Mouse (Mus musculus): Measurements from ENCODE around the gene Gm12789.
"Not testable (repeated sequence)": the region's sequence is repeated elsewhere in the genome, so short reads cannot be mapped to it uniquely, and the experiment has no call there.

Gene Gm12789

DNA sequence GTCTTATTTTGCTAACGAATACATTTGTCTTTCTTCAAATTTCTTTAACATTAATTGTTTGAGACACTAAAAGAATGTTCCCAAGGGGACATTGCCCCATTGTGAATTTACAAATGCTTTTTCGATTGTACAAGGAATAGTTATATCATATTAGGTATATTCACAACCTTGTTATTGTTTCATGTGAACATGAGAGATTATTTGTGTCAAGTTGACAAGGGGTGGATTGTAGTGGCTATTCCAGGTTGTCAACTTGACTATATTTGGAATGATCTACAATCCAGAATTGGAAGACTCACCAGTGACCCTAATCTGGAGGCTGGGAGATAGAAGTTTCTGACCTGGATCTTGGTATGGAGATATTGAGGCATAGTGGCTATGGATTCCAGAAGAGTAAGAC is at the start of gene Gm12789:
Gene Gm12789 (plus strand): TSS at position 301 of the 400 bp plus-strand sequence.
- not testable (repeated sequence) for DNase-seq (ENCODE audit: low spot score)

DNA sequence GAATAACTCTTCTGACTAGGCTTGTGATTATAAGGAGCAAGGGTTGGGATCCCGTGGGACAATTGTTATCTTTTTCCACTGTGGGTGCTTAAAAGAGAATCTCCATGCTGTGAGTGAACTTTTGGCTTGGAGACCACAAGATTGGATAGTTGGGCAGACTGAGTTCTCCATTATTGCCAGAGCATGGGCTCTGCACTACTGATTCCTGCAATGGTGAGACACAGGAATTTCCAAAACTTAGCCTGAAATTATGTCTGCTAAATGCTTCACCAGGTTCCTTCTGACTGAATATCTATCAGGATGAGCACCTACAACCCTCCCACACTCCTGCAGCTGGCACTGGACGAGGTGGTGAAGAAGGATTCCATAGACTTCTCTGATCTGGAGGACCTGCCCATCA is 46.3 kb upstream of the Gm12789 start, which contains the start of gene Gm12794:
Gene Gm12794 (plus strand): TSS at position 301 of the 400 bp plus-strand sequence.
- not testable (repeated sequence) for DNase-seq (ENCODE audit: low spot score)

DNA sequence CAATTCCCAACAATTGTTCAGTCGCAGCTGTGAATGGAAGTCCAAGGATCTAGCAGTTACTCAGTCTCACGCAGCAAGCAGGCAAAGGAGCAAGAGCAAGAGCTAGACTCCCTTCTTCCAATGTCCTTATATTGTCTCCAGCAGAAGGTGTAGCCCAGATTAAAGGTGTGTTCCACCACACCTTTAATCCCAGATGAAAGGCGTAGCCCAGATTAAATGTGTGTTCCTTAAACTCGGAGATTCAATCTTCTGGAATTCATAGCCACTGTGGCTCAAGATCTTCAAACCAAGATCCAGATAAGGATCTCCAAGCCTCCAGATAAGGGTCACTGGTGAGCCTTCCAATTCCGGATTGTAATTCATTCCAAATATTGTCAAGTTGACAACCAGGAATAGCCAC is 5.5 kb upstream of the Gm12789 start, which contains the start of gene Gm12790:
Gene Gm12790 (minus strand): TSS at position 101 of the 400 bp plus-strand sequence.
- DNase-seq (ENCODE audit: low spot score) = not testable (repeated sequence)

DNA sequence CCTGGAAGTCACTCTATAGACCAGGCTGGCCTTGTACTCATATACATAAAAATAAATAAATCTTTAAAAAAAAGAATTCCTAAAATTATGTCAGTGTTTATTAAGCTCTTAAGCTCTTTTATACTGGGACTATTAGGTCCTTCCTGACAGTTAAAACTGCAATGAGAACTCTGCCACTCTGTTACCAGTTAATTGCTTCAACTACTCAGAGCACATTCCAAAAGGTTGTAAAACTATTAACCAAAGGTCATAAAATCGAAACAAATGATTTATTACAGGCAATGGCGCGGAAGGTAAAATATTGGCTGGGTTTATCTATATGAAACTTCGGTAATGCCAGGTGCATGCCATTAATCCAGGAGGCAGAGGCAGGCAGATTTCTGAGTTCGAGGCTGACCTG is 748 bp upstream of the Gm12789 start:
- DNase-seq (ENCODE audit: low spot score) = no peak

DNA sequence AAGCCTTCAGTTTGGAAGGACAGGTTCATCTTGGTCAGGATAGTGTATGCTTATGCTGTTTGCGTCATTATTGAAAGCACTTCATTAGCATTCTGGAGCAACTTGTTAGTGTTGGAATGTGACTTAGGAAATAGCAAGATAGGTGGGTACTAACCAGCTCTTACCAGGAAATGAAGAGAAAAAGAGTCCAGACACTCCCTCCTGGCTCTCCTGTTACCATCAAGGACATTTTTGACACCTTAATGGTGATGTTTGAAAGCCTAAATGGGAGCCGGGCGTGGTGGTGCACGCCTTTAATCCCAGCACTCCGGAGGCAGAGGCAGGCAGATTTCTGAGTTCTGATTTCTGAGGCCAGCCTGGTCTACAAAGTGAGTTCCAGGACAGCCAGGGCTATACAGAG is 11.0 kb downstream of the Gm12789 start:
- no peak for DNase-seq (ENCODE audit: low spot score)

DNA sequence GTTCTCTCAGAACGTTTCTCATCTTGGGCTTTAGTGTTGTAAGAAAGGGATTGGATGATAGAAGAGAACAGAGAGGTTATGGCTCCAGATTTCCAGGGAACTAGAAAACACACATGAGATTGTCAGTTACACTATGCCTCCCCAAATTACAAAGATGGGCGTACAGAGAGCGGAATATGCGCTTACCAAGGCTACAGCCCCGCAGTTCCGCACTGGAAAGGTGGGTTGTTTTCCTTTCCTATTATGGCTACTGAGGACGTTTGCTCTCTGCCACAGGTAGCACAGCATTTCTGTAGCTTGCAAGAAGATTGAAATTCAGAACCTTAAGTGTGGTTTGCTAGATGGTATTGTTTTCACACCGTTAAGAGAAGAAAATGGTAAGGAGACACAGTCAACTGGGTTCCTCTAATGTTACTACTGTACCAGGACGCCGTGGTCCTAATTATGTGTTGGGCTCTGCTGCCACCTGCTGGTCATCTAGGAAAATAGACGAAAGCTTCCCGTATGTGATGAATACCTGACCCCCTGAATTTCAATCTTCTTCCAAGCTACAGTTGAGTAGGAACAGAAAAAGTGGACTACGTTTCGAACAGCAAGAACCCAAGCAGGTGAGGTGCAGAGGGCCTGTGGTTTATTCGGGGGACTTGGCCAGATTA is 12.0 kb downstream of the Gm12789 start:
- peak; percentile 61 for DNase-seq (ENCODE audit: low spot score)

DNA sequence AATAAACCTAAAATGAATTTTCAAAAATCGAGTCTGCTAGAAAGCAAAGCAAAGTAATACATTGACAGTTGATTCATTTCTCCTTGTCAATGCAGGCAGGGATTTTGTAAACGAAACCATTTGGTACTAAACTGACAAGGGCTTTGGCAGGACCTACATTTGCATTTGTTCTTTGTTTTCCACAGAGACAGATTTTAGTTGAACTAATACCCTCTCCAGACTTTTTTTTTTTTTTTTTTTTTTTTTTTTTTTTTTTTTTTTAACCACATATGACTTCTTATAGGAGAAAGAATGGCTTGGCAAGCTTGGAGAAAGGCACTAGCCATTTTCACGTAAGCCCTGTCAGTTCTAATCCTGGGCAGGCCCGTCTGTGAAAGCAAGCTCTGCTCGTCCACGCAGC is 40.2 kb downstream of the Gm12789 start:
- DNase-seq (ENCODE audit: low spot score) = no peak

All from urinary bladder, postnatal 25 days (tissue).